ENCODE assay signal across 1 mouse cellular context in genomic region chr15:100615825-100616220, GRCm38 (mm10).
TF ChIP-seq lines count a peak whose summit lies in the region.

No protein-coding gene starts in this region.

TF ChIP-seq in MEL, 35 proteins besides CTCF, POLR2A, EP300 and RAD21 (continued from another document):
- TF ChIP-seq RCOR1 (IDR thresholded peaks at IDR 0.05; ENCODE audit: low read depth, low read length) (no peak), TCF12 (IDR thresholded peaks at IDR 0.05; ENCODE audit: low read depth, low read length) (0 out of 2 replicates have a peak, but pooled peaks have one; percentile 38), E2F4 (IDR thresholded peaks at IDR 0.05; ENCODE audit: borderline replicate concordance, low read depth, low read length) (no peak), POLR2AphosphoS2 (IDR thresholded peaks at IDR 0.05; ENCODE audit: low read length) (peak; percentile 73), TBP (IDR thresholded peaks at IDR 0.05; ENCODE audit: low read depth, low read length) (no peak; the same call in 1 of the 2 replicates), ELF1 (IDR thresholded peaks at IDR 0.05; ENCODE audit: low read depth, low read length) (no peak), USF2 (IDR thresholded peaks at IDR 0.05; ENCODE audit: borderline replicate concordance in 1 of 2, insufficient read depth in 1 of 2, low read depth in 1 of 2, low read length in 2 of 2) (no peak), MYB (IDR thresholded peaks at IDR 0.05; ENCODE audit: low read depth, low read length) (no peak; the same call in 1 of the 2 replicates), SMC3 (IDR thresholded peaks at IDR 0.05; ENCODE audit: low read depth, low read length) (0 out of 2 replicates have a peak, but pooled peaks have one; percentile 6), BHLHE40 (IDR thresholded peaks at IDR 0.05; ENCODE audit: borderline replicate concordance, low read depth, low read length) (no peak), ZNF384 (IDR thresholded peaks at IDR 0.05; ENCODE audit: low read depth, low read length) (no peak), HCFC1 (IDR thresholded peaks at IDR 0.05; ENCODE audit: low read depth, low read length) (peak; percentile 73; the same call in 1 of the 2 replicates), CHD2 (IDR thresholded peaks at IDR 0.05; ENCODE audit: low read length) (peak; percentile 69), ZKSCAN1 (IDR thresholded peaks at IDR 0.05; ENCODE audit: low read depth, low read length) (no peak), JUND (IDR thresholded peaks at IDR 0.05; ENCODE audit: low read depth, low read length) (no peak), ETS1 (IDR thresholded peaks at IDR 0.05; ENCODE audit: low read depth, low read length) (no peak), ZC3H11A (IDR thresholded peaks at IDR 0.05; ENCODE audit: low read depth, low read length) (no peak), CHD1 (IDR thresholded peaks at IDR 0.05; ENCODE audit: low read depth, low read length) (no peak), MEF2A (IDR thresholded peaks at IDR 0.05; ENCODE audit: extremely low read depth, insufficient replicate concordance, low read depth, low read length, poor library complexity, severe bottlenecking) (no peak), GATA1 (IDR thresholded peaks at IDR 0.05; ENCODE audit: low read depth, low read length) (no peak), NRF1 (IDR thresholded peaks at IDR 0.05; ENCODE audit: insufficient read depth, low read depth, low read length, poor library complexity, severe bottlenecking) (no peak)
